Mouse (Mus musculus): ENCODE measurements around the gene Golgb1. TPM values are rescaled to one million over a fixed set of nuclear protein-coding genes. Genes with fewer than 3 reads are reported as not detected.

Gene Golgb1
- total and polyA plus RNA-seq, 3 experiments: 16.8 to 35.0 (median 34.1) TPM

- no peak overlapping the region for H3K9ac ChIP-seq (ENCODE audit: control insufficient read depth, low read depth, low read length, poor library complexity, severe bottlenecking)
- no peak overlapping the region for H3K4me3 ChIP-seq (ENCODE audit: control insufficient read depth in 1 of 2, insufficient read depth in 1 of 2, low read depth in 2 of 2, low read length in 2 of 2)
- no peaks in the 10 kb centered on the region; a peak in 1 of 4 replicates for H3K36me3 ChIP-seq (ENCODE audit: control insufficient read depth in 1 of 2, insufficient read depth in 2 of 2, low read length in 2 of 2)
- H3K9me3 ChIP-seq (replicated peaks; ENCODE audit: insufficient read depth, low read length): no peaks in the 10 kb centered on the region
- H3K27me3 ChIP-seq (ENCODE audit: control insufficient read depth in 1 of 2, insufficient read depth in 2 of 2, low read length in 2 of 2): no peaks in the 10 kb centered on the region
- TF ChIP-seq MXI1 (IDR thresholded peaks at IDR 0.05; ENCODE audit: low read depth, low read length) (no peak), UBTF (IDR thresholded peaks at IDR 0.05; ENCODE audit: borderline replicate concordance, insufficient read depth, low read depth, low read length) (no peak), TAL1 (IDR thresholded peaks at IDR 0.05; ENCODE audit: low read length) (no peak), ZMIZ1 (IDR thresholded peaks at IDR 0.05; ENCODE audit: low read depth, low read length) (no peak), TCF12 (IDR thresholded peaks at IDR 0.05; ENCODE audit: low read depth, low read length) (no peak), GATA1 (IDR thresholded peaks at IDR 0.05; ENCODE audit: low read depth, low read length) (no peak), POLR2A (IDR thresholded peaks at IDR 0.05; ENCODE audit: control insufficient read depth in 1 of 2, insufficient read depth in 1 of 2, low read depth in 1 of 2, low read length in 2 of 2, poor library complexity in 1 of 2) (no peak), CHD1 (IDR thresholded peaks at IDR 0.05; ENCODE audit: low read depth, low read length) (no peak), ZC3H11A (IDR thresholded peaks at IDR 0.05; ENCODE audit: low read depth, low read length) (no peak)
- H3K79me2 ChIP-seq (ENCODE audit: control insufficient read depth, insufficient read depth, low read length, poor library complexity): no peaks in the 10 kb centered on the region
- no peak overlapping the region for H3K27ac ChIP-seq (ENCODE audit: control insufficient read depth, low read depth, low read length)
- no peak for DNase-seq (ENCODE audit: low read depth, low spot score)
- H3K4me1 ChIP-seq (ENCODE audit: control insufficient read depth in 1 of 2, insufficient read depth in 2 of 2, low read length in 2 of 2): no peaks in the 10 kb centered on the region
Observed at GRCm38 (mm10) chr16:36925351-36925750, 50.4 kb downstream of the Golgb1 start.

DNA sequence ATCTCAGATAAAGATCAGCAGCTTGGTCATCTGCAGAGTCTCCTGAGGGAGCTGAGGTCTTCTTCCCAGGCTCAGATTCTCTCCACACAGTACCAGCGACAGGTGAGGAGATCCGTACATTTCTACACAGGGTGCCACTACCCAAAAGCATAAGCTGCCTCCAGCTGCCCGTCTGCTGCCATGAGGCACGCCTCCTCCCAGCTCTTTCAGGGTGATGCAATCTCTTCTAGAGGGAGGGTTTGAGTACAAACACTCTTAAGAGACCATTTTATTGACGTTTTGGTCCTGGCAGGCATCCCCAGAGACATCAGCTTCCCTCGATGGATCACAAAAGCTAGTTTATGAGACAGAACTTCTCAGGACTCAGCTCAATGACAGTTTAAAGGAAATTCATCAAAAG lies 50.9 kb downstream of the Golgb1 start:
- Histone ChIP-seq H3K9ac (ENCODE audit: control insufficient read depth, low read depth, low read length, poor library complexity, severe bottlenecking) (no peak overlapping the region), H3K9me3 (replicated peaks; ENCODE audit: insufficient read depth, low read length) (no peaks in the 10 kb centered on the region), H3K27ac (ENCODE audit: control insufficient read depth, low read depth, low read length) (no peak overlapping the region), H3K27me3 (ENCODE audit: control insufficient read depth in 1 of 2, insufficient read depth in 2 of 2, low read length in 2 of 2) (no peaks in the 10 kb centered on the region), H3K36me3 (ENCODE audit: control insufficient read depth in 1 of 2, insufficient read depth in 2 of 2, low read length in 2 of 2) (no peaks in the 10 kb centered on the region; a peak in 1 of 4 replicates), H3K4me3 (ENCODE audit: control insufficient read depth in 1 of 2, insufficient read depth in 1 of 2, low read depth in 2 of 2, low read length in 2 of 2) (no peak overlapping the region), H3K79me2 (ENCODE audit: control insufficient read depth, insufficient read depth, low read length, poor library complexity) (no peaks in the 10 kb centered on the region), H3K4me1 (ENCODE audit: control insufficient read depth in 1 of 2, insufficient read depth in 2 of 2, low read length in 2 of 2) (no peaks in the 10 kb centered on the region)
- no peak for DNase-seq (ENCODE audit: low read depth, low spot score)
- no peak for TF ChIP-seq E2F4 (IDR thresholded peaks at IDR 0.05; ENCODE audit: borderline replicate concordance, low read depth, low read length)
- no peak for TF ChIP-seq MEF2A (IDR thresholded peaks at IDR 0.05; ENCODE audit: extremely low read depth, insufficient replicate concordance, low read depth, low read length, poor library complexity, severe bottlenecking)
- TF ChIP-seq ELF1 (IDR thresholded peaks at IDR 0.05; ENCODE audit: low read depth, low read length): no peak
- no peak for TF ChIP-seq GATA1 (IDR thresholded peaks at IDR 0.05; ENCODE audit: low read depth, low read length)
- TF ChIP-seq MAFK (IDR thresholded peaks at IDR 0.05; ENCODE audit: borderline replicate concordance, low read depth, low read length): no peak
- TF ChIP-seq POLR2AphosphoS5 (IDR thresholded peaks at IDR 0.05; ENCODE audit: borderline replicate concordance, low read depth, low read length): no peak
- no peak for TF ChIP-seq MYB (IDR thresholded peaks at IDR 0.05; ENCODE audit: low read depth, low read length)
- no peak for TF ChIP-seq RCOR1 (IDR thresholded peaks at IDR 0.05; ENCODE audit: low read depth, low read length)
- no peak for TF ChIP-seq MAZ (IDR thresholded peaks at IDR 0.05; ENCODE audit: low read depth, low read length)
- TF ChIP-seq BHLHE40 (IDR thresholded peaks at IDR 0.05; ENCODE audit: borderline replicate concordance, low read depth, low read length): no peak
- TF ChIP-seq MXI1 (IDR thresholded peaks at IDR 0.05; ENCODE audit: low read depth, low read length): no peak
- TF ChIP-seq MYC (IDR thresholded peaks at IDR 0.05; ENCODE audit: low read depth, low read length): no peak
- no peak for TF ChIP-seq HCFC1 (IDR thresholded peaks at IDR 0.05; ENCODE audit: low read depth, low read length)
- TF ChIP-seq UBTF (IDR thresholded peaks at IDR 0.05; ENCODE audit: borderline replicate concordance, insufficient read depth, low read depth, low read length): no peak
- TF ChIP-seq NRF1 (IDR thresholded peaks at IDR 0.05; ENCODE audit: insufficient read depth, low read depth, low read length, poor library complexity, severe bottlenecking): no peak
- TF ChIP-seq ZC3H11A (IDR thresholded peaks at IDR 0.05; ENCODE audit: low read depth, low read length): no peak
- no peak for TF ChIP-seq USF1 (IDR thresholded peaks at IDR 0.05; ENCODE audit: low read depth, low read length)

Data from MEL (cell line).